Mouse (Mus musculus) urinary bladder, postnatal 14 days (tissue): ENCODE measurements at regions not wholly inside any gene's neighbourhood (a gene's known extent, or its start where the extent isn't known, plus 50 kb on each side); places are given as distances from the start of the nearest gene placed in this dataset.

Experiments used
- DNase-seq: peaks from one replicate; pipeline ENCODE4 v3.0.0; 2021; ENCODE audit warnings: low spot score

DNA sequence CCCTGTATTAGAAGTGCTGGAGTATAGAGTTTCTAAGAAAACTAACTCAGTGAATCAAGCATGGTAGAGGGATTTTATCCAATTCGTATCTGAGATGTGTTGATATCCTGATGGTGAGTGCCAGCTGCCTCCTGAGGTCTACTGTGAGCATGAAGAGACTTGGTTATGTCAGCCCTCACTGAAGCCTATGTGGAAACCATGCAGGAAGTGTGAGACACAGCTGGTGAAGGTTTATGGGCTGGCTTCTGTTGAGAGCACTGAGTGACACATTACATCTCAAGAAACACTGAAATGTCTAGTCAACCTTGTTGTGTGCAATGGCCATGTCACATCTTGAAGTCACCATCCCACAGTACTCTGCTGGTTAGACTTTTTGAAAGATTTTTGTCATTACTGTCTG lies 104.6 kb downstream of the Psmg1 start:
- no peak for DNase-seq

DNA sequence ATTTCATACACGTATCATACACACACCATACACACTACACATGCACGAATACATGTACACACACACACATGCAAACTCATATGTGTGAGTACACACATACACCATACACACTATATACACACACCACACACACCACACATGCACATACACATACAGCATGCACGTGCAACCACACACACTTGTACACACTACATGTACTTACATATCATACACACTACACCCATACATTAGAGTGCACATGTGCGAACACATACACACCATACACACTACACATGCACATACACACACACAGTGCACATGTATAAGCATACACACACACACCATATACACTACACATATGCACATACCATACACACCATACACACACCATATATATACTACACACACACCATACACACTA lies 117.5 kb downstream of the Psmg1 start:
- DNase-seq = no peak

DNA sequence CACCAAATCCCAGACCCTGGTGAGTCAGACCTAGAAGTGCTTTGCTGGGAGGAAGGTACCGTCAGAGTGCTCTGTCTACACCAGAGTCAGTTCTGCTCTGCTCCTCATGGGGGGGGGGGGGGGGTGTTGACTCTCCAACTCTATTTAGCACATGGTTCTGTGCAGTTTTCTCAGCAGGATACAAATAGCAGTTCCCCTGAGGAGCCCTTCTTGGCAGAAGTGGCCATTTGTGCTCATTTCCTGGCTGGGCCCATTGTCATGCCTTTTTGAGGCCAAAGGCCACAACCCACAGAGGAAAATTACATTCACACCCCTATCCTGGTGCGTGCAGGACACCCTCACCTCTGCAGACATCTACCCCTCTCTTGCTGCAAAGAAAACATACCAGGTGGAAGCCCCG lies 118.3 kb downstream of the Psmg1 start:
- DNase-seq = no peak

DNA sequence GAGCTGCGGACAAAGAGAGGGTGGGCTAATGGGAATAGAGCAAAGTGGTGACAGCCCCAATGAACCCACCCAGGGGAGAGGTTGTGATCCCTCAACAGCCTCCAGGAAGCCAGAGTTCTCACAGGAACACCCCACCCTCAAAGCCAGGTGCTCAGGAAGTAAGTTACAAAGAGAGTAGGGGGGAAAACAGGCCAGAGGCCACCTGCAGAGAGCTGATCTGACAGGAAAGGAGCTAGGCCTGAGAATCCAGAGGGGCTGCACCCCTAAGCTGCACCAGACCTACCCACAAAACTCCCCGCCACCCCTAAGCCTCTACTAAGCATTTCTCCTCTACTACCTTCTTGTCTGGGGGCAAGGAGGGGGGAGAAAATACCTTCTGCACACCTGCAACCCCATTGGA lies 120.5 kb downstream of the Psmg1 start:
- no peak for DNase-seq

DNA sequence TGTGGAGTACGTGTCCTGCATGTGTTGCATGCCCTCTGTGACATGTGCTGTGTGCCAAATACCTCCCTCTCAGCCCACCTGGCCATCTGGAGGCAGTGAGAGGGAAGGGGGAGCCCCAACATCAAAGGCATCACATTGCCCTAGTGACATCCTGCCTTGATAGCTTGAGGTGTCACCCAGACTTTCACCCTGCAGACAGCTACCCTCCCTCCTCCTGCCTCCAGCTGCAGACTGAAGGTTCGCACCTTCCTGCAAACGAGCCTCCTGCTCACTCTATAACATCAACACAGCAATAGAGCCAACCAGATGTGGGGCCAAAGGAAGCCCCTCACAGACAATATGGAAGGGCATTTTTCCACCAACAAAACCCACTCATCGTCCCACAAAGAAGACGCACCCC lies 121.3 kb downstream of the Psmg1 start:
- no peak for DNase-seq

DNA sequence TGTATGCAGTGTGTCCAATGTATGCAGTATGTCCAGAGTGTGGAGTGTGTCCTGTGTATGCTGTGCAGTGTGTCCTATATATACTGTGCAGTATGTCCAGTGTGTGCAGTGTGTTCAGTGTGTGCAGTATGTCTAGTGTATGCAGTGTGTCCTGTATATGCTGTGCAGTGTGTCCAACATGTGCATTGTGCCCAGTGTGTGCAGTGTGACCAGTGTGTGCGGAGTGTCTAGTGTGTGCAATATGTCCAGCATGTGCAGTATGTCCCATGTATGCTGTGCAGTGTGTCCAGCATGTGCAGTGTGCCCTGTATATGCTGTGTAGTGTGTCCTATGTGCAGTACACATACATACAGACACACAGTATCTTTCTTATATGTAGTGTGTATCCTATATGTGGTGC lies 121.9 kb downstream of the Psmg1 start:
- DNase-seq = no peak

DNA sequence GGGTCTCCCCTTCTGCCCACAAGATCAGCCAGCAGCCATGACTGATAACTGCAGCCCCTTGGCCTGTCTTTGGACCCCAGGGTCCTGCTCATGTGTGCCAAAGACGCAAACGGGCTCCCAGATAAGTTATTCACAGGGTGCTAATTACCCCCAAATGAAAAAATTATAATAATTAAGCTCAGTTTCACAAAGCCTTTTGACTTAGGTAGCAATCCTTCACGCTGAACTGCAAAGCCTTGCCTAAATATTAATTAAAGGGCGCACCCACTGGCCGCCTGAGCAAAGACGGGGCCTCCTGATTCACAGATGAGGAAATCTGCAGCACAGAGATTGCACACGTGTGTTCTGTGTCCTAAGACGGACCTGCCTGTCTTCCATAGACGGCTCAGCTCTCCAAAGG lies 123.2 kb downstream of the Psmg1 start:
- DNase-seq = no peak

DNA sequence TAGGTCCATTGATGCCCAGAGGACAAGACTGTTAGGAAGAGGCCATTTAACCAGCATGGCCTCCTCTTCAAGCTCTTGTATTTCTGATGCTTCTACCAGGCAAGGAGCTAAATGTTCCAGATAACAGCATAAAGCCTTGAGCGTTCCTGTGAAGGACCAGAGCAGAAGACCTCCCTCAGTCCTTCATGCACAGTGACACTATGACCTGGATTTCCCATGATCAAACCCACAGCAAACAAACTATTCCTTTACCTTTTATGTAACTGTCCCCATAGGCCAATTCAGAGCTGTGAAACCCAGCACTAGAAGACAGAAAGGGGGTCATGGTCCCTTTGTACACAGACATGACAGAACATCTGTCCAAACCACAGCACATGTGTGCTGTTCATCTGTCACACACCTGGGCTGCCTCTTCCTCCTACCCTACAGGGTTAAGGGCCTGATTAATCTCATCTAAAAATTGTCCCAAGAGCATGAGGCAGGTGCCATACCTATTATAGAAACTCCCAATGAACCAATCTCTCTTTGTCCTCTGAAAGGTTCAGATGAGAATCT lies 123.8 kb downstream of the Psmg1 start:
- no peak for DNase-seq

DNA sequence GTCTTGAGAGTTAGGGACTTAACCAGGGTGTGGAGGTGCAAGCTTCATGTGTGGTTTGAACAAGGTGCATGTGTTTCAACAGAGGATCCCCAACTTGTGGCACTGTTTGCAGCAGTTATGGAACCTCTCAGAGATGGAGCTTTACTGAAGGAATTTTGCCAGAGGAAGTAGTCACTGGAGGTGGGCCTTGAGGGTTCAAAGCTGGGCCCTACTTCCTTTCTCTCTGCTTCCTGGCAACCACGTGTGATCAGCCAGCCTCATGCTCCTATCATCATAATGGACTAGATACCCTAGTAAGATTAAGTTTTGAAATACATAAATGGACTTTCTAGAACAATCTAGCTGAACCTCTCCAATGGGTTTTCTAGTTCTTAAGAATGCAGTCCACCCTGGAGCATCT lies 125.2 kb downstream of the Psmg1 start:
- DNase-seq = no peak

DNA sequence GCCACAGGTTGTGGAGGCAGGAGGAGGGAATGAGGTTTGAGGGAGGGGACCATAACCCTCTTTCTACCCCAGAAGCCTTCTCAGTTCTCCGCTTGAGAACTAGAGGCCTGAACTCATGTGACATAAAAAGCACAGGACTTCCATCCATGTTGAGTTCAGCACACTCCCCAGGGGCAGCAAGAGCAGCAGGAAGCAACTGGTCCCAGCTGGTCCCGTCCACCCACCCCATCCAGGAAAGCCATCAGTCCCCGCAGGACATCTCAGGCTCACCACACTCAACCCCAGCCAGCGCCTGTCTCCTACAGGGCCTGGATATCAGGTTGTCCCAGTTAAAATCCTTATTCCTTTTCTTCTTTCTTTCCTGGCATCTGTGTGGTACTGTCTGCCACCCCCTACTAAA lies 126.1 kb downstream of the Psmg1 start:
- DNase-seq = no peak

DNA sequence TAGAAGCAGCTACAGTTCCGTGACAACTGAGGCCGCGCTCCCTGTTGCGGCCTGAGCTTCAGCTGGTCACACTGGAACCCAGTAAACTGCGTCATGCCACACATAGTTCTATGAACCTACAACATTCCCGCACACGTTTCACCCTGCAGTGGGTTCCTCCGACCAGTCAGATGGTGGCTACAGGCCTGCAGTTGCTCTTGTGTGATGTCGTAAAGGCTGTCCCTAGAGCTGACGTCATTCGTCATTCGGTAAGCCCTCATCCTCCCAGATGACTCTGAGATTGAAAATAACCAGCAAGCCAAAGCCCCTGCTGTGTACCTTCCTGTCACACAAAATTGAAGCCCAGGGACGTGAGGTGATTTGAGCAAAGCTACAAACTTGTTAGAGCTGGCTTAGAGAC lies 126.7 kb downstream of the Psmg1 start:
- no peak for DNase-seq

DNA sequence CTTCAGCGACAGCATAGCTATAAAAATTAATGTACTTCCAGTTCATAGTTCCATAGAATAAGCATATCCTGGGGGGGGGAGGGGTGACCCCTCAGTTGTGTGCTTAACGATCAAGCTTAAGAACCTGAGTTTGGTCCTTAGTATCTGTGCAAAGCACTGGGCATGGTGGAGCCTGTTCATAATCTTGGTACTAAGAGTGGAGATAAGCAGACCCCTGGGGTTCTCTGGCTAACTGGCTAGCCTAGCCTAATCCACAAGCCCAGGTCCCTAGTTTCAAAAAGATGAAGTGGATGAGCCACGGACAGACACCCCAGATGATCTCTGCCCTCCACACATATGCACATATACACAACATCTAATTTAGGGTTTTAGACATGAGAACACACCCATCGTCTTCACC lies 127.2 kb downstream of the Psmg1 start:
- no peak for DNase-seq

DNA sequence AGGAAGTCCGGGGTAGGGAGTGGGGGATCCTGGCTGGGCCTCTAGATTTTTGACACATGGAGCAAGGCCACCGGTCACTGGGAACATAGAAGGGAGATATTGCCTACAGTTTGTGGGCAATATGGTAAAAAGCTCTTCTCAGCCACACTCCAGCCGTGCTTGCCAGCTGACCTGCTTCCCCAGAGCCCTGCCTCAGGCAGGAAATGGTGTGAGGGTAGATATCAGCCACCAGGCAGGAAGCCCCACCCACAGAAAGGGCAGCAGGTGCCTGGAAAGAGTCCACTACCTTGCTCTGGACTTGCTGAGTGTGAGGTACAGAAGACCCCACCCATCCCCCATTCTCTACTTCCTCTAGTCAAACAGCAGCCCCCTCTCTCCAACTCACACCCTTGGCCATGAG lies 128.1 kb downstream of the Psmg1 start:
- no peak for DNase-seq

DNA sequence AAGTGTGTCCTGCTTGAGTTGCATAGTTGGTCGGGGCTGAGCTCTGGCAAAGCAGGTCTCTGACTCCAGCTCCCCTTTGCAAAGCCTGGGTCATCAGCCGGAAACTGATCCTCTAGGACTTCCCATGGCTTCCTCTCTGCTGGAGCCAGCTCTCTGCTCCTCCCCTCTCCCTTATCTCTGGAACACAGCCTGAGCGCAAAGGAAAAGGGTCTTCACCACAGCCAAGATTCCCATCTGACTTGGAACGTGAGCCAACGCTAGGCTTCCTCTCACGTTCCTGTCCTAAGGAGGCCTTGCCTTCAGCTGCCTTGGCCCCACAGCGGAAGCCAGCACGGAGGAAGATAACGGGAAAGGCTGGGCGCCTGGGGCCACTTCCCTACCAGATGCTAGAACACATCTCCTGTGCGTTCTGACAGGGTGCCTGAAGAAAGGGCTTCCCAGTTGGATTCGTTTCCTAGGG lies 129.5 kb downstream of the Psmg1 start:
- peak; percentile 45 for DNase-seq

DNA sequence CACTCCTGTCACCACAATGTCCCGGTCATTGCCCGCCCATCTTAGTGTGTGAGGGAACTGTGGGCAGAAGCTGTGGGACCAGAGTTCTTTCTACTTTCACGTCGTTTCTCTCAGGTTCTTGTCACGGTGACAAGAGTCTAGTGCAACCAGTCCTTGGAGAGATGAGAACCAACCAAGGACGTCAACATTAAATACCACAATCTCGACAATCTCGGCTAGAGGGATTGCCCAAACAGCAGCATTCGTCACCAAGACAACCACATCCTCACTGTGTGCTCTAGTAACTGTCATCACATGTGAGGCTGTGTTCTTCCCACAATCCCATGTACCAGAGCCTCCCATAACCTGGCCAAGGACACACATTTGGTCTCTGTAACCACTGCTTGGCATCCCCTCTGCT lies 129.9 kb downstream of the Psmg1 start:
- DNase-seq = peak; percentile 2

DNA sequence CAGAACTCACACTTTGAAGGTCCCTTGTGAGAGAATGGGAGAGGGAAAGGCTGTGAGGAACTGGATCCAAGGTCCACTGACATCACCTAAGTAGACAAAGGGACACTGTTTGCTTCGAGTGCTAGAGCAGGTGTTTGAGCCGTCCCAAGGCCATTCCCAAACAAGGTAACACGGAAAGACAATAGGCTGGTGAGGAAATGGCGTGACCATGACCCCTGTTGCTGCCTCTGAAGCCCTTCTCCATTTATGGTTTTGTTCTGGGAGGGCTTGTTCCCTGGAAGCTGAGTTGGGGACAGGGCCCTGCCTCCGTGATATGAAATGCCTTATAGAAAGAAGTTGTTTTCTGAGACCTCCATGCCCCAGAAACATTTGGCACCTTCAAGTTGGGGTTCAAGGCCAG lies 130.6 kb downstream of the Psmg1 start:
- DNase-seq = peak; percentile 1

DNA sequence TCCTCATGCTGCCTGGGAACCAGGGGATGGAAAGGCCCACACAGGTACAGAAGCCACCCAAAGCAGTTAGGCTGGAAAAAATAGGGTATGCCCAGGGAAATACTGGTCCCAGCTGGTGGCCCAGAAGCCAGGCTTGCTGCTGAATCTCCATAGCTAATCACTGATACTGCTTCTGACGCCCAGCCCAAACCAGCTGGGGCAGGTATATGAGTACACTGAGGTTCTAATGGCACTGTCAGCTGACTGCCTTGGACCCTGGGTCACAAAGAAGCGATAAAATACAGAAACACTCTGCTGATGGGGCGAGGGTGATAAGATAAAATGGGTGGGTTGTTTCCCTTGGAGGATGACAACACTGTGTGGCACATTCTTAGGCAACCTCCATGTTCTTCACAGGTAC lies 133.4 kb downstream of the Psmg1 start:
- DNase-seq = no peak

DNA sequence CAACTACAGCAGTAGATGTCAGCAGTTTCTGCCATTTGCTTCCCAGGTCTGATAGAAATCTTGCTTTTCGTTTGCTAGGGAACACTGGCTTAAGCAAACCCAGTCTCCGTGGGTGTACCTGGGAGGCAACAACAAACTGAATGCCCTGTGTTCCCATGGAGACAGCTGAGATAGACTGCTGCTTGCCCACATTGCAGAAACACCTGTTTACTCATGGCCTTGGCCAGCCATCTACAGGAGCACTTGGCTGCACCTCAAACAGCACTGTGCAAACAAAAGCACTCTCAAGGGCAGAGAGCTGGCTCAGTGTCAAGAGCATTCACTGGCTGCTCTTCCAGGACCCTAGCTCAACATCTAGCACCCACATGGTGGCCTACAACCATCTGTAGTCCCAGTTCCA lies 135.5 kb downstream of the Psmg1 start:
- peak; percentile 70 for DNase-seq

DNA sequence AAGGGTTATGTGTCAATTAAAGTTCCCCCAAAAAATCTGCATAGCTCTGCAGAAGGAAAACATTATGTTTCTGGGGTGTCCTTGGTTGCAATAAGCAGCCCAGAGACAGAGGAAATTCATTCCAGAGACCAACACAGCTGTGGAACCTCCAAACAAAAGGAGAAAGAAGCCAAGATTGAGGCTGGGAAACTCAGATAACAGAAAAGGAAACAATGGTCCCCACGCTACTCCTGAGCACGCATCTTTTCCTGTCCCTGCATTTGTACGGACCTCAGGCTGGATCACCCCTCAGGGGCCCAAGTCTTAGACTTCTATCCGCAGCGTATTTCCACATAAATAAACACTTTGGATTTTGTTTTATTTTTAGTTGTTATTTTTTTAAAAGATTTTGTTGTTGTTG lies 138.9 kb downstream of the Psmg1 start:
- no peak for DNase-seq

DNA sequence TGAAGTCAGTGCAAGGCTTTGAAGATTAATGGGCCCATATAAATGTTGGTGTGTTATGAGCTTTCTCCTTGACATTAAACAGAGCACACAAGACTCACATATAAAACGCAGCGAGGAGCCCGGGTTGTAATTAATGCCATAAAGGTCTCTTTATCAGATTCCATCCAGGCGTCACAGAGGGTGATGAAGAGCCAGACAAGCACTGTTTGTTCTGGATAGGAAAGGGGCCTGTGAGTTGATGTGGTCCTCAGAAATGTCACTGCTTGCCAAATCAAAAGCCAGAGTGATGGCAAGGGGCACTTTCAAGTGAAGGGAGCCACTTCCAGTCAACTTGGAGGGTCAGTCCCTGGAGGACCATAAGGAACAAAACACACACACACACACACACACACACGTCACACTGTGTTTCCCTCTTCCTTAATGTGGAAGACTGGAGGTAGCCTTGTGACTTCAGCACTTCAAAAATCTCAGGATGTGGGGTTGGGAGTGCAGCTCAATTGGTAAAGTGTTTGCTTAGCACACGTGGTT lies 142.1 kb downstream of the Psmg1 start:
- DNase-seq = no peak

DNA sequence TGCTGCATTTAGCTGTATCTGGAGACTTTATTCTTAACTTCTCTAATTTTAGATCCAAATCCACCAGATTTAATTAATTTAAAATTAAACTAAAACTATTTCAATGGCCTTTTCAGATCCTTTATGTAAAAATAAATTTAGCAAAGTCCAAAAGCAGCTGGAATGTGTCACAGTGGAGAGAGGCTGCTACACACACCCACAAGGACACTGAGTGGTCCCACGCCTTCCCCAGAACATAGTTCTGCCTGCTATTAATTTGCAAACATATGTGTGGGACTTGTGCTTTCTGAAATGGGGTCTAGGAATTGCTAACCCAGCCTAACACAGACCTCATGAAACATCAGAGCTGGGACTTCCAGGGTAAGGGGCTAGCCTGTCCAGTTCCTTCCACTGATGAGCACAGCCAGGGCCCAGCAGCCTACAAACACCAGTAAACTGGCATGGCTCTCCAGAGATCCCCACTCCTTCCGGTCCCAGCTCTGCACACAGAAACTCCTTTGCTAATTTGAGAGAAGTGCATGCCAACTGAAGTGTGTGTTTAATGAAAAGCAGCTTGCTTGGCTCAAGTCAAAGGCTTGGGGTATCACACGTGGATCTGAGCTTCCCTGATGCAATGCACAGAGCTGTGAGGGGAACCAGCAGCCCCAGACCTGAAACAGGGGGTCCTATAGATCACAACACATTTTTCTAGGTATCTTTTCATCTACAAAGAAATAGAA lies 142.8 kb downstream of the Psmg1 start:
- no peak for DNase-seq

DNA sequence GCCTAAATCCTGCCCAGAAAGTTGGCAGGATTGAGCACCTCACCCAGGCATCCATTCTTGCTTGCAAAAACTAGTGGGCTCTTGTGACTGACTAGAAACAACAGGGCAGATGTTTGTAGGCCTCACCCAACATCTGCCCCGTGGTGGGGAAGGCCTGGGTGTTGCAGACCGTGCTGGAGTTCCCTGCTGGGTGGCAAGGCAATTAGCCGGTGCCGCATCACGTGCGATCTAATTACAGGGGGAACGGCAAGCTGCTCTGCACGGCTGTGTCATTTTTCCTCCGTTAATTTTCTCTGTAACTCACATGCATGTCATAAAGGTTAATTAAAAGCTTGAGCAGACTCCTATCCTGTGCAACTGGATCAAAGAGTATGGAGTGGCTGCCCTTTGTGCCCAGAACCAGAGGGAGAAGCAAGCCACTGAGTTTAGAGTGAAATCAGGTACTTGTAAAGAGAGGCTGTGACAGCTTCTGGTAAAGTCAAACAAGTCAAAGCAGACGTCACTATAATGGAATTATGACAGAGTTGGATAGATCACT lies 143.5 kb downstream of the Ets2 start:
- no peak for DNase-seq

DNA sequence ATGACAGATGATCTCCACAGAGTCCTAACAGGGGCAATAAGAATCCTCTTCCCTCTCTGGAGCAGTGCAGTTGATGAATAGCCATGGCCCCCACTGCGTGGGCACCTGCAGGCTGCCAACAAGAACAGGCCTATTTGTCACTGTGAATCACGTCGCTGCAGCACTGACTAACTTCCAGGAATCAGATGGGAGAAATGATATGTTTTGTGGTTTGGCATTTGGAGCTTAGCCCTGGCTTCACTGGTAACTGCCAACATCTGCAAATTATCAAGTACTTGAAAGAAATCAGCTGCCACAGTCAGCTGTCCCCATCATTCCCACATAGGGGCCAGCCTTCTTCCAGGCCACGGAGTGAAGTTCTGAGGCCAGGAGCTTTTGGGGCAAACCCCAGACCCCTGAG lies 142.8 kb downstream of the Ets2 start:
- no peak for DNase-seq

DNA sequence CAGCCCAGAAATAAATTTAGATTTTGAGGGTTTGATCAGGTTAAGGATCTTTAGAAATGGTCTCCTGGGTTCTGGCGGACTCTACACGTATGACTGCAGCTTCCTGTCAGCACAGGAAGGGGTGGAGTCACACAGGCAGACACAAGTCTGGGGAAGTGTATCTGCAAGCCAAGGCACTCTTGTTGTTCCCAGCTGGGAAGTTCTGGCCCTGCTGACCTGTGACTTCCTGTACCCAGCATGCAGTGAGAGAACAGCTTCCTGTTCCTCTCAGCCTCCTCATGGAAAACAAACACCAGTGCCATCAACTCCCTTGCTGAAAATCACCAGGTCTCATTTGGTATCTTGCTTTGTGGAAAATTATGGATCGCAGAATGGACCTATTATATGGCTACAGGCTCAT lies 140.9 kb downstream of the Ets2 start:
- no peak for DNase-seq
